Mouse (Mus musculus) hindbrain, embryonic 16.5 days (tissue): ENCODE measurements at regions not wholly inside any gene's neighbourhood (a gene's known extent, or its start where the extent isn't known, plus 50 kb on each side); places are given as distances from the start of the nearest gene placed in this dataset.

ENCODE experiments used
- ATAC-seq: fragments of 200-750 bp; cut with Nextera tagmentation; 2 replicates; pipeline ENCODE4 v1.8.0; 2017; ENCODE audit warnings: moderate TSS enrichment, moderate library complexity
- H3K27ac ChIP-seq: fragments of 300-500 bp; sonication (generic); 2 replicates; pipeline ENCODE4 v1.5.1; 2014; ENCODE audit warnings: low read depth, mild to moderate bottlenecking, control low read depth, low read length, moderate library complexity
- H3K27me3 ChIP-seq: fragments of 300-500 bp; sonication (generic); replicated peaks from 2 replicates; pipeline ENCODE4 v1.6.1; 2014; ENCODE audit warnings: low read length; ENCODE audit not compliant: control insufficient read depth, insufficient read depth
- H3K36me3 ChIP-seq: fragments of 300-500 bp; sonication (generic); 2 replicates; pipeline ENCODE4 v1.6.1; 2014; ENCODE audit warnings: mild to moderate bottlenecking, low read length, moderate library complexity, mixed read lengths; ENCODE audit not compliant: control insufficient read depth, insufficient read depth
- H3K4me1 ChIP-seq: fragments of 300-500 bp; sonication (generic); 2 replicates; pipeline ENCODE4 v1.6.1; 2014; ENCODE audit warnings: low read depth, low read length; ENCODE audit not compliant: control insufficient read depth, insufficient read depth
- H3K4me2 ChIP-seq: fragments of 300-500 bp; sonication (generic); 2 replicates; pipeline ENCODE4 v1.6.1; 2014; ENCODE audit warnings: mild to moderate bottlenecking, low read length, control low read depth, moderate library complexity
- H3K4me3 ChIP-seq: fragments of 300-500 bp; sonication (generic); 2 replicates; pipeline ENCODE4 v1.5.1; 2014; ENCODE audit warnings: mild to moderate bottlenecking, low read length, control low read depth, moderate library complexity
- H3K9ac ChIP-seq: fragments of 300-500 bp; sonication (generic); 2 replicates; pipeline ENCODE4 v1.6.1; 2014; ENCODE audit warnings: low read depth, mild to moderate bottlenecking, control low read depth, low read length, moderate library complexity
- H3K9me3 ChIP-seq: fragments of 300-500 bp; sonication (generic); 2 replicates; pipeline ENCODE4 v1.6.1; 2014; ENCODE audit warnings: mild to moderate bottlenecking, low read length, moderate library complexity; ENCODE audit not compliant: control insufficient read depth
- WGBS: fragments of 180-500 bp; shearing (Covaris S2); extraction: QIAGEN DNeasy Blood & Tissue Kit; methylation state at CpG from one replicate; pipeline ENCODE4 v1.1.7; 2014; 5-methylcytosine and 5-hydroxymethylcytosine counted together

- ATAC-seq, result no peak
- Histone ChIP-seq H3K36me3 (no peaks in the 10 kb centered on the region), H3K4me3 (no peak overlapping the region), H3K4me2 (no peak overlapping the region), H3K4me1 (no peaks in the 10 kb centered on the region), H3K9me3 (no peaks in the 10 kb centered on the region), H3K27me3 (no peaks in the 10 kb centered on the region), H3K27ac (no peak overlapping the region), H3K9ac (no peak overlapping the region)
- WGBS, result 86% methylated on average over 1 of the region's 1 CpGs
Observed at GRCm38 (mm10) chr8:41956878-41957277, 540.0 kb upstream of the Frg1 start.

DNA sequence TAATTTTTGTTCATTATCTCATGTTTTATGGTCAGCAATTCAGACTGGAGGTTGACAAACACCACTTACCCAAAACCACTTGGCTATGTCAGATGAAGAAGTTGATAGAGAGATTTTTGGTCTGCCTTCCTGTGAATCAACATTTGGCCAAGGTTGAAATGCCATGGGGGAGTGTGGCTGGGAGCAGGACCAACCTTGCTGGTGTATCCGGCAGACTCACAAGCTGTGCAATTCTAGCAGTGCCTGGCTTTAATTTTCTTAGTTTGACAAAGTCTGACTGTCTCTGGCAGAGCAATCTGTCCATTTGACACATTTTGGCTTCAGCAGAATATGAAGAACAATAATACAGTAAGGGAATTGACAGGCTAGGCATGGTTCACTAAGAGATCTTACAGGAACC lies 533.9 kb upstream of the Frg1 start:
- Histone ChIP-seq H3K9me3 (no peaks in the 10 kb centered on the region), H3K4me2 (no peak overlapping the region), H3K27ac (no peak overlapping the region), H3K27me3 (no peaks in the 10 kb centered on the region), H3K36me3 (no peaks in the 10 kb centered on the region), H3K4me1 (no peaks in the 10 kb centered on the region), H3K4me3 (no peak overlapping the region), H3K9ac (no peak overlapping the region)
- no peak for ATAC-seq
- 58% methylated on average over 1 of the region's 1 CpGs for WGBS

DNA sequence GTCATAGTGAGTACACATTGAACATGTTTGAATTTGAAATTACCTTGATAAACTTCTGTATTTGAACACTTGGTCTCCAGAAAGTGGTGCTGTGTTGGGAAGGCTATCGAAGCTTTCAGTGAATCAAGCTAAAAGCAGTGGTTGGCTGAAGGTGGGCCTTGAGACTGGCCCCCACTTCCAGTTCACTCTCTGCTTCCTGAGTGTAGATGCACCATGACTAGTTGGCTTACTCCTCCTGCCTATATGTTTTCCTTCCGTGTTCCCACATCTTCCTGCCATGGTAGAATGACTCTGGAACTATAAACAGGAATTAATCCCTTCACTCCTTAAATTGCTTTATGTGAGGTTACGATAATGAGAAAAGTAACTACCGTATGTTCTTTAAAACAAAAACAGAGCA lies 522.4 kb upstream of the Frg1 start:
- Histone ChIP-seq H3K27me3 (no peaks in the 10 kb centered on the region), H3K27ac (no peak overlapping the region), H3K4me1 (no peaks in the 10 kb centered on the region), H3K9me3 (no peaks in the 10 kb centered on the region), H3K9ac (no peak overlapping the region), H3K4me2 (no peak overlapping the region), H3K36me3 (no peaks in the 10 kb centered on the region), H3K4me3 (no peak overlapping the region)
- no peak for ATAC-seq
- WGBS, result 83% methylated on average over 4 of the region's 4 CpGs

- no peak overlapping the region for H3K4me2 ChIP-seq
- no peak for ATAC-seq
- no peaks in the 10 kb centered on the region for H3K9me3 ChIP-seq
- no peak overlapping the region for H3K4me3 ChIP-seq
- H3K36me3 ChIP-seq, result no peaks in the 10 kb centered on the region
- WGBS, result 74% methylated on average over 7 of the region's 7 CpGs
- no peaks in the 10 kb centered on the region for H3K27me3 ChIP-seq
- no peak overlapping the region for H3K27ac ChIP-seq
- no peak overlapping the region for H3K9ac ChIP-seq
- H3K4me1 ChIP-seq, result no peaks in the 10 kb centered on the region
Observed at GRCm38 (mm10) chr8:41921106-41921505, 504.2 kb upstream of the Frg1 start.

- Histone ChIP-seq H3K27me3 (no peaks in the 10 kb centered on the region), H3K36me3 (no peaks in the 10 kb centered on the region), H3K9me3 (no peaks in the 10 kb centered on the region), H3K27ac (no peak overlapping the region), H3K4me2 (no peak overlapping the region), H3K9ac (no peak overlapping the region), H3K4me1 (no peaks in the 10 kb centered on the region), H3K4me3 (no peak overlapping the region)
- no peak for ATAC-seq
- WGBS, result 92% methylated on average over 3 of the region's 3 CpGs
Observed at GRCm38 (mm10) chr8:41920536-41920935, 503.7 kb upstream of the Frg1 start.

- Histone ChIP-seq H3K4me2 (no peak overlapping the region), H3K36me3 (no peaks in the 10 kb centered on the region), H3K27me3 (no peaks in the 10 kb centered on the region), H3K4me1 (no peaks in the 10 kb centered on the region), H3K9ac (no peak overlapping the region), H3K4me3 (no peak overlapping the region), H3K9me3 (no peaks in the 10 kb centered on the region), H3K27ac (no peak overlapping the region)
- WGBS, result 24% methylated on average over 2 of the region's 2 CpGs
- ATAC-seq, result no peak
Observed at GRCm38 (mm10) chr8:41878029-41878748, 461.3 kb upstream of the Frg1 start.

DNA sequence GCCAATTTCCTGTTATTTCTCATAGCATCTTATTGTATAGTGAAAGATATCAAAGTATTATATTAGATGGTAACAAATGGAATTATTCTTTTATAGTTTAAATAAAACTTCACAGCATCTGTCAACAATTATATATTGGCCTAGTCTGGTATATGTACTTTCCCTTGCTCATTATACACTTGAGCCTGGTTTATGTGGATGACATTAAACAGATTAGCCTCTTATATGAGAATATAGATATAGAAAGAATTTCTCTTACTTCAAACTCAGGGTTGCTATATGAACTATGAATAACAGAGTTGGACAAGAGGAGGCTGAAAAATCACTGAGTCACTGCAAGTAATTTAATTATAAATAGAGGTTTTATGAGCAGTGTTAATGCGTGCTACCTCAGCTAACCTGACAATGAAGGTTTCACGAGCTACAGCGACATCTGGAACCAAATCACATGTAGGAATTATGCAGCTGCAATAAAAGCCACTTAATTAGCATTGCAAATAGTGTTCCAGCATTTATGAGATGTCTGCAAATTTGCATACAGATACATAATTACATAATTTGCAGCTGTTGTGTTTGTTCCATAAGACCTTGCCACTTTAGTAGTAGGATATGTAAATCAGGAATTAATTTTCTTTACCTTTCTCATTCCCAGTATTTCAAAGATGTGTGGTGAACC lies 452.9 kb upstream of the Frg1 start:
- no peak for ATAC-seq
- H3K4me3 ChIP-seq, result no peak overlapping the region
- H3K9me3 ChIP-seq, result no peaks in the 10 kb centered on the region
- H3K4me2 ChIP-seq, result no peak overlapping the region
- no peaks in the 10 kb centered on the region for H3K27me3 ChIP-seq
- H3K36me3 ChIP-seq, result no peaks in the 10 kb centered on the region
- WGBS, result 43% methylated on average over 3 of the region's 3 CpGs
- no peaks in the 10 kb centered on the region for H3K4me1 ChIP-seq
- no peak overlapping the region for H3K9ac ChIP-seq
- no peak overlapping the region for H3K27ac ChIP-seq

GRCm38 (mm10) chr8:41860918-41861317 lies 444.0 kb upstream of the Frg1 start:
- no peak overlapping the region for H3K9ac ChIP-seq
- H3K27ac ChIP-seq, result no peak overlapping the region
- no peak overlapping the region for H3K4me3 ChIP-seq
- H3K9me3 ChIP-seq, result no peaks in the 10 kb centered on the region
- no peaks in the 10 kb centered on the region; the same call in 1 of the 2 replicates for H3K4me1 ChIP-seq
- 56% methylated on average over 7 of the region's 7 CpGs for WGBS
- no peaks in the 10 kb centered on the region for H3K36me3 ChIP-seq
- ATAC-seq, result peak; percentile 79
- no peak overlapping the region for H3K4me2 ChIP-seq
- no peaks in the 10 kb centered on the region for H3K27me3 ChIP-seq

- H3K9ac ChIP-seq, result no peak overlapping the region
- no peak overlapping the region for H3K4me3 ChIP-seq
- no peak for ATAC-seq
- H3K27me3 ChIP-seq, result no peaks in the 10 kb centered on the region
- no peaks in the 10 kb centered on the region for H3K36me3 ChIP-seq
- no peak overlapping the region for H3K27ac ChIP-seq
- WGBS, result 80% methylated on average over 4 of the region's 4 CpGs
- no peak overlapping the region for H3K4me2 ChIP-seq
- no peaks in the 10 kb centered on the region for H3K9me3 ChIP-seq
- no peaks in the 10 kb centered on the region for H3K4me1 ChIP-seq
Observed at GRCm38 (mm10) chr8:41831713-41832112, 414.8 kb upstream of the Frg1 start.
